Mouse (Mus musculus) thymus, adult 2 months (tissue): ENCODE results near the gene Glt8d2.
A peak's percentile ranks its signal among the peaks of the same experiment; 100 is the strongest.

Experiments used
- CTCF ChIP-seq: fragments of 200-500 bp; IDR thresholded peaks from 2 replicates; pipeline ENCODE4 v1.5.1; 2012; ENCODE audit warnings: mild to moderate bottlenecking, control low read depth, low read length, moderate library complexity, borderline replicate concordance; ENCODE audit not compliant: control insufficient read depth, poor library complexity, insufficient read depth; ENCODE audit errors: extremely low read depth
- POLR2A ChIP-seq: fragments of 200-500 bp; IDR thresholded peaks from 2 replicates; pipeline ENCODE4 v1.6.1; 2012; ENCODE audit warnings: mild to moderate bottlenecking, low read length, control low read depth, moderate library complexity; ENCODE audit not compliant: control insufficient read depth, poor library complexity, insufficient read depth; ENCODE audit errors: extremely low read depth

GRCm38 (mm10) chr10:82698712-82699261 lies 8.3 kb upstream of the Glt8d2 start:
- peak; percentile 55; the same call in 1 of the 2 replicates for TF ChIP-seq POLR2A
- TF ChIP-seq CTCF = 0 out of 2 replicates have a peak, but pooled peaks have one; percentile 52
